Mouse (Mus musculus): ENCODE results near the gene Lrrc8e.
A peak's percentile ranks its signal among the peaks of the same experiment; 100 is the strongest.

Lrrc8e gene

GRCm38 (mm10) chr8:4226739-4227347 is at the start of gene Lrrc8e:
Lrrc8e (plus strand) TSS chr8:4226827.
- DNase-seq (ENCODE audit: low read depth, low spot score), result no peak

GRCm38 (mm10) chr8:4183409-4183808 is 43.2 kb upstream of the Lrrc8e start:
- no peak for DNase-seq (ENCODE audit: low read depth, low spot score)

GRCm38 (mm10) chr8:4186151-4186550 is 40.5 kb upstream of the Lrrc8e start:
- DNase-seq (ENCODE audit: low read depth, low spot score), result no peak

GRCm38 (mm10) chr8:4188605-4189004 is 38.0 kb upstream of the Lrrc8e start:
- no peak for DNase-seq (ENCODE audit: low read depth, low spot score)

- DNase-seq (ENCODE audit: low read depth, low spot score), result no peak
Measured at GRCm38 (mm10) chr8:4189031-4189722, 37.5 kb upstream of the Lrrc8e start.

- no peak for DNase-seq (ENCODE audit: low read depth, low spot score)
Measured at GRCm38 (mm10) chr8:4192305-4192704, 34.3 kb upstream of the Lrrc8e start.

- DNase-seq (ENCODE audit: low read depth, low spot score), result peak; percentile 57
Measured at GRCm38 (mm10) chr8:4192807-4193587, 33.6 kb upstream of the Lrrc8e start.

GRCm38 (mm10) chr8:4193588-4193894 is 33.1 kb upstream of the Lrrc8e start:
- DNase-seq (ENCODE audit: low read depth, low spot score), result no peak

GRCm38 (mm10) chr8:4201321-4201720 is 25.3 kb upstream of the Lrrc8e start:
- no peak for DNase-seq (ENCODE audit: low read depth, low spot score)

GRCm38 (mm10) chr8:4205246-4206123 is 21.1 kb upstream of the Lrrc8e start:
- no peak for DNase-seq (ENCODE audit: low read depth, low spot score)

GRCm38 (mm10) chr8:4206182-4207015 is 20.2 kb upstream of the Lrrc8e start:
- no peak for DNase-seq (ENCODE audit: low read depth, low spot score)

- no peak for DNase-seq (ENCODE audit: low read depth, low spot score)
Measured at GRCm38 (mm10) chr8:4207016-4207350, 19.6 kb upstream of the Lrrc8e start.

- DNase-seq (ENCODE audit: low read depth, low spot score), result no peak
Measured at GRCm38 (mm10) chr8:4211097-4211496, 15.5 kb upstream of the Lrrc8e start.

- DNase-seq (ENCODE audit: low read depth, low spot score), result no peak
Measured at GRCm38 (mm10) chr8:4212809-4213209, 13.8 kb upstream of the Lrrc8e start.

- DNase-seq (ENCODE audit: low read depth, low spot score), result no peak
Measured at GRCm38 (mm10) chr8:4213210-4214005, 13.2 kb upstream of the Lrrc8e start.

GRCm38 (mm10) chr8:4214006-4214980 is 12.3 kb upstream of the Lrrc8e start:
- no peak for DNase-seq (ENCODE audit: low read depth, low spot score)

- DNase-seq (ENCODE audit: low read depth, low spot score), result no peak
Measured at GRCm38 (mm10) chr8:4216296-4216695, 10.3 kb upstream of the Lrrc8e start.

GRCm38 (mm10) chr8:4216791-4217621 is 9.6 kb upstream of the Lrrc8e start, which contains the start of gene Prr36:
Prr36 (minus strand) TSS chr8:4217459.
- no peak for DNase-seq (ENCODE audit: low read depth, low spot score)
